Mouse (Mus musculus) embryonic stem cell, embryonic (primary cell): ENCODE data around the gene Tmem209.

Source experiments
- CTCF ChIA-PET, 4 experiments: fragments of 300-600 bp in 2 of 4; fragments of 350-600 bp in 2 of 4; sonication (Branson Sonifier 250); formaldehyde crosslinking; loops; one replicate each; lab custom pipeline; 2022; ENCODE audit warnings: inconsistent platforms in 2 of 4; lab: Charles Lee
- POLR2A ChIA-PET, 4 experiments: fragments of 300-600 bp in 2 of 4; fragments of 350-600 bp in 2 of 4; sonication (Branson Sonifier 250); formaldehyde crosslinking; loops; one replicate each; lab custom pipeline; 2022; ENCODE audit warnings: antibody characterized with exemption in 4 of 4, inconsistent platforms in 1 of 4; lab: Charles Lee

The Tmem209 gene

GRCm38 (mm10) chr6:30499049-30499448, 10.5 kb downstream of the Tmem209 start:
- ChIA-PET POLR2A (interaction anchor here in 3 of 4 experiments (1.0 to 5.6 kb wide), 10 partner anchors 10 to 108 kb away, joined by 4 to 43 read pairs (median 6); partner anchors contain the start of genes Ssmem1 (in 3 of the 3), Tmem209 (in 3 of the 3) and Zc3hc1 (in 1 of the 3)), CTCF (interaction anchor here in 3 of 4 experiments (0.6 to 0.7 kb wide), 3 partner anchors 10 to 900 kb away, joined by 3 to 4 read pairs (median 3); no protein-coding TSS in a partner anchor)

- POLR2A ChIA-PET, result interaction anchor here in 3 of 4 experiments (0.9 to 10.1 kb wide), 7 partner anchors 9 to 23 kb away, joined by 3 to 78 read pairs (median 4); partner anchors contain the start of genes Ssmem1 (in 2 of the 3) and Tmem209 (in 2 of the 3)
- CTCF ChIA-PET, result no interaction called here
Observed at GRCm38 (mm10) chr6:30486504-30486903, 23.1 kb downstream of the Tmem209 start.

DNA sequence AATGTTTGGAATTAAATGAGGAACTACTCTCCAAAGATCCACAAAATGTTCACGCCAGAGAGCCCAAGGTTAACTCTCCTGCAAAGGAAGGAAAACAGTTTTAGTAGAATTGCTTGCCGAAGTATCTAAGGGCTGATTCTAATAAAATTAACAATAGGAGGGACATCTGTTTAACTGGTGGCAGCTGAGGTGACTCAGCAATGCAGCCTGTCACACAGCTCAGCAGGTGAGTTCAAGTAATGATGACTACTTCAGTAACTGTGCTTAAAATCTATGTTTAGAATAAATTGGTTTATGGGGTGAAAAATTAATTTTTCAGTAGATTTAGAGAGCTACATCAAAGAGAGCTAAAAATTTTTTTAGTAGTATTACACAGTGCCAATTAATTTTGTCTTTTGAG, 26.7 kb downstream of the Tmem209 start:
- ChIA-PET POLR2A (interaction anchor here in 2 of 4 experiments (0.9 to 10.1 kb wide), 8 partner anchors 9 to 27 kb away, joined by 3 to 78 read pairs (median 4); partner anchors contain the start of genes Ssmem1 (in 2 of the 2) and Tmem209 (in 2 of the 2)), CTCF (interaction anchor here in 1 of 4 experiments (1.0 kb wide), 1 partner anchor 14 kb away, joined by 3 read pairs; no protein-coding TSS in a partner anchor)

DNA sequence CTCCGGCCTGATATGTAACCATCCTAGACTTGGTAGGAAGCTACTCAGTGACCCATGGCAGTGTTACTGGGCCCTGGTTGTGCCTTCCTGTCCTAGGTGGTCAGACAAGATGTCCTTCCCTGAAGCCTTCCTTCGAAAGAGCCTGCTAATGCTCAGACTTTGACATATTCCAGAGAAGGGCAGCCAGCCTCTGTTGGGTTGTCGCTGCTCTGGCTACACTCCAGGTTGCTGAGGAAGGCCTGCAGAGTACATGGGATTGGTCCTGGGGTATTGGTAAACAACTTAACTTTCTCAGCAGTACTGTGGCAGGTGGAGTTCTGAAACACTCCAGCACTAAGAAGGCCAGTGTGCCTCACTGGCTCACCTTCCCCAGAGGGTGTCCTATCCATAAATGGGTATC, 30.2 kb downstream of the Tmem209 start:
- ChIA-PET CTCF (interaction anchor here in 1 of 4 experiments (1.5 kb wide), 1 partner anchor 11 kb away, joined by 3 read pairs; no protein-coding TSS in a partner anchor), POLR2A (interaction anchor here in 2 of 4 experiments (1.6 to 2.4 kb wide), 3 partner anchors 9 to 13 kb away, joined by 4 to 13 read pairs (median 8); no protein-coding TSS in a partner anchor)

DNA sequence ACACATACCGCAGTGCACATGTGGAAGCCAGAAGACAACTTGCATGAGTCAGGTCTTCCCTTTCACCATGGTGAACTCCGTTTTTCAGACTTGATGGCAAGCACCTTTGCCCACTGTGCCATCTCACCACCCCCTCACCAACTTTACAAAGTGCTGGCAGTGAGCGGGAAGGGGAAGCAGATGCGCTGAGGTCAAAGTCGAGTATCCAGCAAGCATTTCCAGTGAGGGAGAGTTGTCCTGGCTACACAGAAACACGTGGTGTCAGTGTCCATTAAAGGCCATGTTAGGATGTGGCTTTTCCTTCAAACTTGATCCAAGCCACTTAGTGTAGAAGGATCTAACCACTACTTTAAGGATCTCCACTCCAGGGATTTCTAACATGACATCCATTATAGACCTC, 31.8 kb downstream of the Tmem209 start:
- ChIA-PET CTCF (interaction anchor here in 2 of 4 experiments (0.5 to 2.2 kb wide), 5 partner anchors 9 to 505 kb away, joined by 3 to 7 read pairs (median 4); no protein-coding TSS in a partner anchor), POLR2A (interaction anchor here in 3 of 4 experiments (0.6 to 2.4 kb wide), 9 partner anchors 9 to 505 kb away, joined by 3 to 11 read pairs (median 7); partner anchors contain the start of genes Klhdc10 (in 1 of the 3), Ssmem1 (in 1 of the 3) and Tmem209 (in 1 of the 3))

DNA sequence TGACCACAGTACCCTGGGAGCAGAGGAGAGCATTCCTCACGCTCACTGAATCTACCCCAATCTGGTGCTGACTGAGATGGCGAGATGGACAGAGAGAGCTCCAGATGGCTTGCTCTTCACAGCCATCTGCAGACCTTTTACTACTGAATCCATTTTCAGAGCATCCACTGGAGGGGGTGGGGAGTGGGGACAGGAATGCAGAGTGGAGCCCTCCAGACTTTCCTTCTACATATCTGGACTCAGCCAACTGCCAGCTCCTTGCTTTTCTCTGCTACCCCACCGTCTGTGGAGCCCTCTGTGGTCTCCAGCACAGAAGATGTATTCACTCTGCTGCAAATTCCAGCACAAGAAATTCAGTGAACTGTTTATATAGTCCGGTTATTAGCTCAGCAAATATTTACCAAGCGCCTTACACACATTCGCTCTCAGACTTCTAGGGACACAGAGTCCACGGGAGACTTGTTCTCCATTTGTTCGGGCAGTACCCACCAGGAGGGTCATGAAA, 32.3 kb downstream of the Tmem209 start:
- POLR2A ChIA-PET, result interaction anchor here in 3 of 4 experiments (0.6 to 2.4 kb wide), 8 partner anchors 9 to 505 kb away, joined by 3 to 11 read pairs (median 7); partner anchors contain the start of genes Klhdc10 (in 1 of the 3), Ssmem1 (in 1 of the 3) and Tmem209 (in 1 of the 3)
- CTCF ChIA-PET, result interaction anchor here in 2 of 4 experiments (1.0 to 2.2 kb wide), 2 partner anchors 8 to 17 kb away, joined by 4 to 7 read pairs; no protein-coding TSS in a partner anchor

GRCm38 (mm10) chr6:30476025-30476765, 33.4 kb downstream of the Tmem209 start:
- CTCF ChIA-PET, result interaction anchor here in 1 of 4 experiments (2.2 kb wide), 1 partner anchor 16 kb away, joined by 7 read pairs; no protein-coding TSS in a partner anchor
- POLR2A ChIA-PET, result interaction anchor here in 2 of 4 experiments (0.6 to 2.4 kb wide), 10 partner anchors 10 to 437 kb away, joined by 3 to 23 read pairs (median 6); partner anchors contain the start of genes Ssmem1 (in 1 of the 2) and Tmem209 (in 1 of the 2)

GRCm38 (mm10) chr6:30471706-30472105, 37.9 kb downstream of the Tmem209 start:
- ChIA-PET POLR2A (interaction anchor here in 1 of 4 experiments (1.5 kb wide), 1 partner anchor 11 kb away, joined by 3 read pairs; no protein-coding TSS in a partner anchor), CTCF (interaction anchor here in 1 of 4 experiments (0.5 kb wide), 1 partner anchor 796 kb away, joined by 3 read pairs; no protein-coding TSS in a partner anchor)

- CTCF ChIA-PET, result interaction anchor here (0.5 to 3.3 kb wide), 14 partner anchors 8 to 563 kb away, joined by 3 to 25 read pairs (median 7); no protein-coding TSS in a partner anchor
- POLR2A ChIA-PET, result interaction anchor here in 2 of 4 experiments (0.7 to 4.1 kb wide), 14 partner anchors 9 to 92 kb away, joined by 3 to 43 read pairs (median 7); partner anchors contain the start of genes Klhdc10 (in 2 of the 2), Ssmem1 (in 1 of the 2), Tmem209 (in 1 of the 2) and Zc3hc1 (in 1 of the 2)
Observed at GRCm38 (mm10) chr6:30469370-30469769, 40.2 kb downstream of the Tmem209 start.

DNA sequence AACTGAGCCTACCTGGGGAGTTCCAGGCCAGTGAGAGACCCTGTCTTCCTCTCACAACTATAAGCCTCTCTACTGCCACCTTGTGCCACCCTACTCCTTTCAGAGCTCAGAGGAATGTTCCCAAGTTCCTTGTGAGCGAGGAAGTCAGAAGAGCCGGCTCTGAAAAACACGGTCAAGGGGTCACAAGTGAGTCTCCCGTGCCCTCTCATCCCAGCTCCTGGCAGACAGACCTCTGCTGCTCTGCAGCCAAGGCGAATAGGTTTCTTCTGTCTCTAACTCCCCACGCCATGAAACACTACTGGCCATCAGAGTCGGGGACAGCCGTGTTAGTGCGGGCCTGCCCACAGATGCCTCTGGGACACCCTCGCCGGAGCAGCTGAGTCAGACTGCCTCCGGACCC, 40.9 kb downstream of the Tmem209 start:
- CTCF ChIA-PET, result interaction anchor here (0.5 to 3.3 kb wide), 23 partner anchors 8 to 564 kb away, joined by 3 to 25 read pairs (median 4); partner anchors contain the start of gene Klhdc10 (in 2 of the 4)
- POLR2A ChIA-PET, result interaction anchor here in 3 of 4 experiments (0.6 to 4.1 kb wide), 20 partner anchors 8 to 514 kb away, joined by 3 to 43 read pairs (median 4); partner anchors contain the start of genes Klhdc10 (in 2 of the 3), Ssmem1 (in 1 of the 3), Tmem209 (in 1 of the 3) and Zc3hc1 (in 1 of the 3)

DNA sequence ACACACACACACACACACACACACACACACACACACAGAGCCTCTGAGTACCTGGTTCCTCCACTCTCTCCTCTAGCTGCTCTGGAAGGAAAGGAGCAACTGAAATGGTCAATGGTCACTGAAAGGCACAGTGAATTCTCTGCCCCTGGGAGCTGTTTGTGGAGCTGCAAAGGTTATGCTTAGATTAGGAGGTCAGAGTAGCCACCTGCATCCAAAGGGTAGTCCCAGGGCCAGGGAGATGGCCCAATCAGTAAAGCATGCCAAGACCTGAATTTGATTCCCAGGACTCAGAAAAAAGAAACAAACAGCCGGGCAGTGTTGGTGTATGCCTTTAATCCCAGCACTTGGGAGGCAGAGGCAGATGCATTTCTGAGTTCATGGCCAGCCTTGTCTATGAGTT, 41.5 kb downstream of the Tmem209 start:
- POLR2A ChIA-PET, result interaction anchor here in 3 of 4 experiments (0.6 to 4.1 kb wide), 18 partner anchors 8 to 515 kb away, joined by 3 to 43 read pairs (median 4); partner anchors contain the start of genes Klhdc10 (in 2 of the 3), Ssmem1 (in 1 of the 3), Tmem209 (in 1 of the 3) and Zc3hc1 (in 1 of the 3)

GRCm38 (mm10) chr6:30465586-30465985, 44.0 kb downstream of the Tmem209 start:
- CTCF ChIA-PET, result no interaction called here
- POLR2A ChIA-PET, result interaction anchor here in 1 of 4 experiments (0.8 to 1.7 kb wide), 5 partner anchors 10 to 55 kb away, joined by 3 to 4 read pairs (median 3); no protein-coding TSS in a partner anchor

More for the DNA sequence above, 41.5 kb downstream of the Tmem209 start:
- CTCF ChIA-PET, result interaction anchor here (0.6 to 3.3 kb wide), 16 partner anchors 8 to 564 kb away, joined by 3 to 25 read pairs (median 4); no protein-coding TSS in a partner anchor

- ChIA-PET POLR2A (interaction anchor here in 1 of 4 experiments (0.5 to 5.1 kb wide), 7 partner anchors 13 to 626 kb away, joined by 5 to 59 read pairs (median 6); partner anchors contain the start of genes Klhdc10, Ssmem1, Tmem209 and Zc3hc1), CTCF (interaction anchor here in 1 of 4 experiments (1.0 kb wide), 1 partner anchor 520 kb away, joined by 5 read pairs; no protein-coding TSS in a partner anchor)
Observed at GRCm38 (mm10) chr6:30462822-30463221, 46.8 kb downstream of the Tmem209 start.

GRCm38 (mm10) chr6:30461755-30462344, 47.7 kb downstream of the Tmem209 start:
- CTCF ChIA-PET, result interaction anchor here in 3 of 4 experiments (0.5 to 1.3 kb wide), 6 partner anchors 9 to 571 kb away, joined by 3 to 5 read pairs (median 4); no protein-coding TSS in a partner anchor
- POLR2A ChIA-PET, result interaction anchor here (0.6 to 5.7 kb wide), 34 partner anchors 7 to 601 kb away, joined by 3 to 59 read pairs (median 4); partner anchors contain the start of genes Klhdc10 (in 2 of the 4), Ssmem1 (in 2 of the 4), Tmem209 (in 2 of the 4) and Zc3hc1 (in 2 of the 4)

DNA sequence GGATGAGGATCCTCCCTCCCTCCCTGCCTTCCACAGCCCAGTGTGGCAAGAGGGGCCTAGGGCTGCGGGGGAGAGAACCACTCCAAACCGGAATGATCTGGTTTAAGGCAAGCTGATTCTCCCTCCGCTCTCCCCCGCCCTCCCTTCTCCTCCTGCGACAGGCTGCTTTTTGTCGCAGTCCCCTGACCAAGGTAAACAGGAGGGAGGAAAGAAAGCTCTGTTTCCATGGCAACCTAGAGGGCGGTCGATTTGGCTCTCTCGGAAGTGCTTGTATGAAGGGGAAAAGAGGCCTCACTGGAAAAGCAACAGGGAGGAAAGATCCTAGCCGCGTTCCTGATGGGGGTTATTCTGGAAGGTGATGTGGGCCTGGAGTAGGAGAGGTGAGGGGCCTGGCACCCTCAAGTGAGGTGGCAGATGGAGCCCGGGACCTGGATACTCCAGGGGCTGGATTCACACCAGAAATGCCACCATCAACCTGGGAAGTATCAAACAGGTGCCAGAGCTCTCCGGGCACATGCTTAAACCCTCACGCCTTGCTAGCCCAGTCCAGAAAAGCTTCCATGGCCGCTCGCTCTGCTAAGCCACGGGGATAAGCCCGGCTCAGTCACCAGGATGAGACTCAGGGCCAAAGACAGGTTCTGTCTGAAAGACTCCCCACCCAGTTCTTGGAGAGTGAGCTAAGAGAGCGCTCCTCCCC, 48.7 kb downstream of the Tmem209 start:
- CTCF ChIA-PET, result interaction anchor here (0.5 to 2.7 kb wide), 27 partner anchors 8 to 621 kb away, joined by 3 to 25 read pairs (median 4); partner anchors contain the start of gene Klhdc10 (in 3 of the 4)
- POLR2A ChIA-PET, result interaction anchor here (0.6 to 5.7 kb wide), 60 partner anchors 8 to 1865 kb away, joined by 3 to 59 read pairs (median 4); partner anchors contain the start of genes Klhdc10 (in 3 of the 4), Ssmem1 (in 3 of the 4), Tmem209 (in 3 of the 4) and Zc3hc1 (in 3 of the 4)
